In the genomic region with DNA sequence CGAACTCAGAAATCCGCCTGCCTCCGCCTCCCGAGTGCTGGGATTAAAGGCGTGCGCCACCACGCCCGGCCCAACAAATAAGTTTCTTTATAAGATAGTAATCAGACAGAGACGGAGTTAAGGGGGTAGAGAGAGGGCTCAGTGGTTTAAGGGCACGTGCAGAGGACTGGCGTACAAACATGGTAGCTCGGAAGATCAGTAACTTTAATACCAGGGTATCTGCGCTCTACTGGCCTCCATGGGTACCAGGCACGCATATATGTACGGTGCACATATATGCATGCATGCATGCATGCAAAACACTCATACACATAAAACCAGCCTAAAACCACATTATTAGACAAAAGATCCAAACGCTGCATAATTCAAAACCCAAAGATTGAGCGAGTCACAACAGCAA, we compare ENCODE assay signal across 8 mouse cellular contexts. TPM values are rescaled to one million over a fixed set of nuclear protein-coding genes. Genes with fewer than 3 reads are reported as not detected.
DNase-seq lines count a peak whose midpoint lies in the region; ATAC-seq lines count a peak whose summit lies in the region.

No protein-coding gene starts in this region.

- H3K27ac ChIP-seq in limb, embryonic 11.5 days (replicated peaks; ENCODE audit: low read depth, low read length) = peak overlapping the region; percentile 88; the same call in 1 of the 2 replicates
- H3K27ac ChIP-seq in stomach, embryonic 15.5 days = peak overlapping the region; percentile 95

- ATAC-seq in limb, embryonic 11.5 days (ENCODE audit: insufficient number of reproducible peaks, low FRiP score, low TSS enrichment, low read depth) = 0 out of 2 replicates have a peak, but pooled peaks have one; percentile 49
- ATAC-seq in stomach, embryonic 15.5 days (ENCODE audit: insufficient read depth, low FRiP score, low read depth) = no peak

- H3K9ac ChIP-seq in limb, embryonic 11.5 days (ENCODE audit: low read length) = peak overlapping the region; percentile 51
- peak overlapping the region; percentile 52; the same call in 1 of the 2 replicates for H3K9ac ChIP-seq in stomach, embryonic 15.5 days

- H3K9me3 ChIP-seq in limb, embryonic 11.5 days (ENCODE audit: control insufficient read depth, low read length) = no peaks in the 10 kb centered on the region
- no peaks in the 10 kb centered on the region for H3K9me3 ChIP-seq in stomach, embryonic 15.5 days

- WGBS in limb, embryonic 11.5 days = 48% methylated on average over 17 of the region's 17 CpGs
- WGBS in stomach, embryonic 15.5 days = 49% methylated on average over 17 of the region's 17 CpGs

- H3K4me2 ChIP-seq in limb, embryonic 11.5 days (ENCODE audit: low read depth, severe bottlenecking) = peak overlapping the region; percentile 66
- peak overlapping the region; percentile 70 for H3K4me2 ChIP-seq in stomach, embryonic 15.5 days

- peak; percentile 21 for DNase-seq in embryo, embryonic 9.5 days (ENCODE audit: extremely low spot score)
- no peak for DNase-seq in embryo, embryonic 10 days (ENCODE audit: low spot score)
- DNase-seq in thymus, postnatal 4 days = peak; percentile 30
- no peak for DNase-seq in thymus, postnatal 10 days (ENCODE audit: low spot score in 2 of 2)
- DNase-seq in limb, embryonic 11.5 days (ENCODE audit: low spot score) = no peak
- DNase-seq in urinary bladder, postnatal 4 days (ENCODE audit: low spot score in 2 of 2) = no peak
- no peak for DNase-seq in layer of hippocampus, adult 8-10 months (ENCODE audit: low spot score in 2 of 2)

- H3K4me1 ChIP-seq in limb, embryonic 11.5 days (ENCODE audit: control insufficient read depth, insufficient read depth, low read length) = peaks cover 4% of the 10 kb centered on the region; the same call in 1 of the 2 replicates
- H3K4me1 ChIP-seq in stomach, embryonic 15.5 days = peaks cover 8% of the 10 kb centered on the region; the same call in 1 of the 2 replicates

- H3K36me3 ChIP-seq in limb, embryonic 11.5 days (ENCODE audit: control insufficient read depth, insufficient read depth, low read length) = no peaks in the 10 kb centered on the region
- H3K36me3 ChIP-seq in stomach, embryonic 15.5 days = no peaks in the 10 kb centered on the region

- peak overlapping the region; percentile 84 for H3K4me3 ChIP-seq in limb, embryonic 11.5 days (ENCODE audit: low read depth, low read length)
- H3K4me3 ChIP-seq in stomach, embryonic 15.5 days (replicated peaks) = peak overlapping the region; percentile 77

- H3K27me3 ChIP-seq in limb, embryonic 11.5 days (ENCODE audit: control insufficient read depth, insufficient read depth, low read length) = no peaks in the 10 kb centered on the region
- no peaks in the 10 kb centered on the region for H3K27me3 ChIP-seq in stomach, embryonic 15.5 days (replicated peaks)

RNA-seq across cellular contexts. Expression of a gene that starts 0.7 kb away (rescaled TPM):
- polyA plus RNA-seq in limb, embryonic 11.5 days (2014; fragmentation: Nextera tagmentation; extraction: Ambion mirVana) = 55.0 and 58.4 TPM in 2 replicates
- polyA plus RNA-seq in stomach, embryonic 15.5 days (2015; fragmentation: Nextera tagmentation; extraction: Ambion mirVana) = 48.8 and 49.4 TPM in 2 replicates
- total RNA-seq in layer of hippocampus, adult 8-10 months (2022) = 10 to 100 TPM; 44.9 to 54.0 (median 48.4) TPM

Comparison
In these comparisons a context has a peak if more than half of its experiments do, and no peak if none do; other contexts are left out.
1. DNase-seq: peak in embryo, embryonic 9.5 days (single experiment) and thymus, postnatal 4 days (single experiment); none in embryo, embryonic 10 days (single experiment), thymus, postnatal 10 days (0 of 2), limb, embryonic 11.5 days (single experiment), urinary bladder, postnatal 4 days (0 of 2) and layer of hippocampus, adult 8-10 months (0 of 2).